Comparison of ENCODE assay signal across 14 mouse cellular contexts in genomic region chr3:98050492-98051406, GRCm38 (mm10). TPM values are rescaled to one million over a fixed set of nuclear protein-coding genes. Genes with fewer than 3 reads are reported as not detected.
DNase-seq lines count a peak whose midpoint lies in the region; ATAC-seq and TF ChIP-seq lines count a peak whose summit lies in the region.
"Had no signal": no experiment of that assay in that cellular context is flagged by ENCODE, and none has a peak within 500 bp of the region (broad histone marks: within the 10 kb centered on the region; RNA-seq: fewer than 3 reads in every experiment).

No protein-coding gene starts in this region.

- peak; percentile 47 for DNase-seq in forebrain, embryonic 11.5 days (ENCODE audit: low spot score)
- no peak for DNase-seq in forebrain, postnatal 0 days
- DNase-seq in lung, adult 18-20 months = peak; percentile 85 to 86
- no peak for DNase-seq in lung, postnatal 14 days
- DNase-seq in midbrain, postnatal 0 days (ENCODE audit: low spot score) = peak; percentile 54
- DNase-seq in c-Kit-positive CD71-positive TER-119-positive erythroid progenitor cells, embryonic 14.5 days (ENCODE audit: low spot score) = no peak
- DNase-seq in adrenal gland, adult 2 months = no peak
- DNase-seq: cerebellum, postnatal 14 days; heart, adult 2 months; kidney, adult 8-10 months; right cerebral cortex, postnatal 14 days; thymus, adult 2 months had no signal

- peak overlapping the region; percentile 25; the same call in 1 of the 2 replicates for H3K27ac ChIP-seq in forebrain, embryonic 11.5 days (ENCODE audit: low read depth, low read length)
- H3K27ac ChIP-seq in forebrain, postnatal 0 days (ENCODE audit: low read depth, low read length) = no peak overlapping the region
- peak overlapping the region; percentile 44 for H3K27ac ChIP-seq in forebrain, embryonic 13.5 days
- H3K27ac ChIP-seq in midbrain, postnatal 0 days (ENCODE audit: low read depth, low read length) = no peak overlapping the region
- H3K27ac ChIP-seq: heart, adult 2 months; liver, embryonic 15.5 days had no signal

- TF ChIP-seq CTCF in forebrain, postnatal 0 days (IDR thresholded peaks at IDR 0.05; ENCODE audit: low read depth) = no peak
- TF ChIP-seq CTCF in midbrain, postnatal 0 days (IDR thresholded peaks at IDR 0.05) = no peak

- H3K4me2 ChIP-seq in forebrain, embryonic 11.5 days (ENCODE audit: low read depth, low read length, severe bottlenecking) = no peak overlapping the region
- no peak overlapping the region for H3K4me2 ChIP-seq in forebrain, postnatal 0 days (ENCODE audit: low read depth)
- no peak overlapping the region for H3K4me2 ChIP-seq in forebrain, embryonic 13.5 days
- no peak overlapping the region for H3K4me2 ChIP-seq in midbrain, postnatal 0 days (ENCODE audit: low read depth, low read length, poor library complexity, severe bottlenecking)
- H3K4me2 ChIP-seq: liver, embryonic 15.5 days had no signal

- H3K9me3 ChIP-seq in forebrain, embryonic 11.5 days (ENCODE audit: control insufficient read depth, low read length) = no peaks in the 10 kb centered on the region
- no peaks in the 10 kb centered on the region for H3K9me3 ChIP-seq in forebrain, postnatal 0 days (ENCODE audit: low read length)
- H3K9me3 ChIP-seq in forebrain, embryonic 13.5 days (replicated peaks) = no peaks in the 10 kb centered on the region
- no peaks in the 10 kb centered on the region for H3K9me3 ChIP-seq in midbrain, postnatal 0 days (ENCODE audit: low read length)
- H3K9me3 ChIP-seq: liver, embryonic 15.5 days had no signal

- H3K36me3 ChIP-seq in forebrain, embryonic 11.5 days (ENCODE audit: control insufficient read depth, insufficient read depth, low read length) = no peaks in the 10 kb centered on the region
- H3K36me3 ChIP-seq in forebrain, postnatal 0 days (ENCODE audit: insufficient read depth) = no peaks in the 10 kb centered on the region
- no peaks in the 10 kb centered on the region for H3K36me3 ChIP-seq in forebrain, embryonic 13.5 days (ENCODE audit: poor library complexity, severe bottlenecking)
- H3K36me3 ChIP-seq in midbrain, postnatal 0 days (ENCODE audit: insufficient read depth, low read length) = no peaks in the 10 kb centered on the region

- H3K9ac ChIP-seq in forebrain, embryonic 11.5 days (ENCODE audit: low read length) = no peak overlapping the region
- no peak overlapping the region for H3K9ac ChIP-seq in forebrain, postnatal 0 days
- H3K9ac ChIP-seq in forebrain, embryonic 13.5 days = no peak overlapping the region
- no peak overlapping the region for H3K9ac ChIP-seq in midbrain, postnatal 0 days (replicated peaks; ENCODE audit: low read length, poor library complexity, severe bottlenecking)
- H3K9ac ChIP-seq: liver, embryonic 15.5 days had no signal

- no peaks in the 10 kb centered on the region for H3K27me3 ChIP-seq in forebrain, embryonic 11.5 days (ENCODE audit: control insufficient read depth, insufficient read depth, low read length)
- no peaks in the 10 kb centered on the region for H3K27me3 ChIP-seq in forebrain, postnatal 0 days (ENCODE audit: insufficient read depth, low read length)
- H3K27me3 ChIP-seq in forebrain, embryonic 13.5 days = no peaks in the 10 kb centered on the region
- no peaks in the 10 kb centered on the region for H3K27me3 ChIP-seq in midbrain, postnatal 0 days (ENCODE audit: insufficient read depth, low read length)
- H3K27me3 ChIP-seq: liver, embryonic 15.5 days had no signal

- peaks cover 2% of the 10 kb centered on the region; the same call in 1 of the 2 replicates for H3K4me1 ChIP-seq in forebrain, embryonic 11.5 days (replicated peaks; ENCODE audit: control insufficient read depth, insufficient read depth, low read length)
- 0 out of 2 replicates have a peak, but pooled peaks cover 3% of the 10 kb centered on the region for H3K4me1 ChIP-seq in forebrain, postnatal 0 days (ENCODE audit: insufficient read depth)
- peaks cover 72% of the 10 kb centered on the region for H3K4me1 ChIP-seq in forebrain, embryonic 13.5 days
- H3K4me1 ChIP-seq in midbrain, postnatal 0 days (ENCODE audit: insufficient read depth, low read length) = no peaks in the 10 kb centered on the region

- 56% methylated on average over 14 of the region's 14 CpGs for WGBS in forebrain, embryonic 11.5 days
- 38% methylated on average over 14 of the region's 14 CpGs for WGBS in forebrain, postnatal 0 days
- WGBS in forebrain, embryonic 13.5 days = 37% methylated on average over 14 of the region's 14 CpGs
- WGBS in midbrain, postnatal 0 days = 49% methylated on average over 14 of the region's 14 CpGs

- no peak overlapping the region for H3K4me3 ChIP-seq in forebrain, embryonic 11.5 days (ENCODE audit: low read depth, low read length)
- no peak overlapping the region for H3K4me3 ChIP-seq in forebrain, postnatal 0 days (ENCODE audit: low read depth, low read length)
- H3K4me3 ChIP-seq in forebrain, embryonic 13.5 days = no peak overlapping the region
- H3K4me3 ChIP-seq in midbrain, postnatal 0 days (ENCODE audit: low read depth, low read length) = no peak overlapping the region
- H3K4me3 ChIP-seq: heart, adult 2 months; liver, embryonic 15.5 days had no signal

- ATAC-seq in forebrain, embryonic 11.5 days (replicated peaks; ENCODE audit: low FRiP score) = peak; percentile 49
- no peak for ATAC-seq in forebrain, postnatal 0 days
- no peak; the same call in 1 of the 2 replicates for ATAC-seq in forebrain, embryonic 13.5 days
- ATAC-seq in midbrain, postnatal 0 days (ENCODE audit: low FRiP score) = no peak

RNA-seq across cellular contexts. Expression of gene Notch2, which starts 37.4 kb away (rescaled TPM):
- 27.6 TPM in 2 replicates for polyA plus RNA-seq in forebrain, embryonic 11.5 days (2014; fragmentation: Nextera tagmentation; extraction: Ambion mirVana)
- 16.6 and 28.4 TPM in 2 replicates for total RNA-seq in forebrain, postnatal 0 days (2014; rRNA removed)
- polyA plus RNA-seq in forebrain, postnatal 0 days (2015; fragmentation: Nextera tagmentation; extraction: Ambion mirVana) = 5.9 and 8.1 TPM in 2 replicates
- polyA plus RNA-seq in forebrain, embryonic 13.5 days (2015; fragmentation: Nextera tagmentation; extraction: Ambion mirVana) = 18.6 and 19.9 TPM in 2 replicates
- total RNA-seq in midbrain, postnatal 0 days (2014; rRNA removed) = 22.8 and 33.5 TPM in 2 replicates
- polyA plus RNA-seq in midbrain, postnatal 0 days (2015; fragmentation: Nextera tagmentation; extraction: Ambion mirVana) = 5.4 and 6.1 TPM in 2 replicates
- total RNA-seq in adrenal gland, adult 2 months (2021) = 10 to 100 TPM; 53.8 to 70.1 TPM
- polyA plus RNA-seq in adrenal gland, adult 2 months (2012; rRNA removed) = 26.4 and 33.9 TPM in 2 replicates

Comparison
In these comparisons a context has a peak if more than half of its experiments do, and no peak if none do; other contexts are left out.
1. DNase-seq: peak in forebrain, embryonic 11.5 days (single experiment), lung, adult 18-20 months (2 of 2) and midbrain, postnatal 0 days (single experiment); none in forebrain, postnatal 0 days (single experiment), lung, postnatal 14 days (single experiment), c-Kit-positive CD71-positive TER-119-positive erythroid progenitor cells, embryonic 14.5 days (single experiment) and adrenal gland, adult 2 months (single experiment).
2. H3K27ac ChIP-seq: peak in forebrain, embryonic 11.5 days (single experiment) and forebrain, embryonic 13.5 days (single experiment); none in forebrain, postnatal 0 days (single experiment) and midbrain, postnatal 0 days (single experiment).